Mouse (Mus musculus) ovary, postnatal 10 days (tissue): ENCODE results near the gene Cct2.

Experiments used
- DNase-seq: peaks from one replicate; pipeline ENCODE4 v3.0.0; 2022; ENCODE audit warnings: low spot score

The Cct2 gene

GRCm38 (mm10) chr10:117063254-117064021 lies at the start of gene Cct2:
Gene Cct2 (minus strand): TSS chr10:117063814.
- peak; percentile 66 for DNase-seq

GRCm38 (mm10) chr10:117112545-117112944 lies 48.9 kb upstream of the Cct2 start:
- DNase-seq, result no peak

DNA sequence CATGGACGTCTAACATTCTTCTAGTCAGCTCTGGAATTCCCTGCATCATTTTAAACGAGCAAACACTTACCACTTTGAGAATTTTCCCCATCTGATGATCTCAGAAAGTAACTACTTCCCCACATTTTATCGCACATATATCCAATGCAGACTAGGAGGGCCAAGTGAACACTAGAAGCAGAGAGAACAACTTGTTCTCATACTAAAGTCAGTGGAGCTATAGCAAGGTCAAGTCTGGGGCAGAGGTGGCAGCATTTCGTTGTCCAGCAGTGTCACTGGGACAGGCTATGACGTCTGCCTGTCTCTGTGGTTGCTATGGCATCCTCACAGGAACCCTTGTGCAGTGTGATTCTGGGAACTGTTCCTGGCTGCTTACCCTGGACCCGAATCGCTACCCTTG lies 47.8 kb upstream of the Cct2 start:
- DNase-seq, result no peak

DNA sequence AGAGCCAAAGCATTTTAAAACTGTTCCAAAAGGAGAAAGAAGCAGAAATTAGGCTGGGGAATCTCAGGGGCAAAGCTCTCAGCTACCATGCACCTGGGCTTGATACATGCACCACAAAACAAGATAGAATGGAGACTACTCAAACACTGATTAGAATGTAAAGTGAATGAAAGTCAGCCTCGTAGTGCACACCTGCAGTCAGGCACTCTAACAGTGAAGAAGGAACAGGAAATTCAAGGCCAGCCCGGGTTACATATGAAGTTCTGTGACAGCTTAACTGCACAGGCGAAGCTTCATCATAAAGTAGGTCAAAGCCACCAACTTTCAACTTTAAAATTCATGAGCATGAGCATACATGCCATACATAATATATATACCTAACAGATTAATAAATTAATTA lies 46.7 kb upstream of the Cct2 start:
- DNase-seq, result no peak

- DNase-seq, result no peak
These were observed 43.1 kb upstream of the Cct2 start for GRCm38 (mm10) chr10:117106686-117107085.

- no peak for DNase-seq
These were observed 42.6 kb upstream of the Cct2 start for GRCm38 (mm10) chr10:117106244-117106643.

GRCm38 (mm10) chr10:117105015-117105414 lies 41.4 kb upstream of the Cct2 start:
- no peak for DNase-seq

DNA sequence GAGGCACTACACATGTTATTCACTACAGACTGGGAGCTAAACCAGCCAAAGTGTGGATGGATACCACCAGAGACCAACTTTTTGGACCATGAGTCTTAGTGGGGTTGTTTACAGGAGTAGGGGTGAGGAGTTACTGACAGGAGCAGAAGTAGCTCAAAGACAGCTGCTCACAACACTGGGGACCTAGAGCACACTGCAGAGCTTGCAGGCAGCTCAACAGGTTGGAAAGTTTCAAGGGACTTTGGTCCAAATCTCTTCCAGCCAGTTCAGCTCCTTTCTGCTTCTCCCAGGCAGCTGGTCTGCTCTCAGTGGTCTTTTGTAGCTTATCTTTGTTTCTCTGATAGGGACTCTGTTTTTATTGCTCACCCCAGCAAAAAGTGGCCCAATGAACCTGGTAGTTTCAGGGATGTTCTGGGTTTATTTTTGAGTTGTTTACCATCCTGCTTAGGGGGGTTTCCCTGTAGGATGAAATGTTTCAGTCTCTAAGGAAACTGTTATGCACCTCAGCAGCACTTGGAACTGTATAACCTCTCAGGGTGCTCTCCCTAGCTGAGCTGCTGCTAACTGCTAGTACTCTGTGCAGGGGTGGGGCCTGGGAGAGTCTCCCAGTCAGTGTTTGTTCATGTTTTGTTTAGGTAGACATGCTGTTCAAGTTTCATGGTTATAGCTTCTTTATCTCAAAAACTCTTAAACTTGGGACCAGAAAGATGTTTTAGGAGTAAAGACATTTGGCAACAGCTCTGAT lies 40.4 kb upstream of the Cct2 start:
- DNase-seq, result no peak

- no peak for DNase-seq
These were observed 36.6 kb upstream of the Cct2 start for GRCm38 (mm10) chr10:117100175-117100574.

DNA sequence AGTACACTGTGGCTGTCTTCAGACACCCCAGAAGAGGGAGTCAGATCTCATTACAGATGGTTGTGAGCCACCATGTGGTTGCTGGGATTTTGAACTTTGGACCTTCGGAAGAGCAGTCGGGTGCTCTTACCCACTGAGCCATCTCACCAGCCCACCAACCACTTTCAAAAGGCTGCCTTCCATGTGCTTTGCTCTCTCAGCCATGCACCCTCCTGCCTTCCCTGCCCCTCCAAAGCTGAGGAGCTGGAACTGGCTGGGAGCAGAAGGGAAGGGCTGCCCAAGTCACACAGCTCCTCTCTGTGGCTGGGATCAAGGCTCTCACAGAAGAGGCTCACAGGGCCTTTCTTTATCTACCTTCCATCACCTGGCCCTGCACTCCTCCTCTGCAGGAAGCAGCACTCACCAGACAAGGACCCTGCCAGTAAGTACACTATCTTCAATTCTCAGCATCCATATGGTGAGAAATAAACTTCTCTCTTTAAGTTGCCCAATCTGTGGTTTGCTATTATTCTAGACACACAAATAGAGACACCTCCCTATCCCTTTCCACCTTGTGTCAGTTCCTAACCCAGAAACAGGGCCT lies 33.6 kb upstream of the Cct2 start:
- no peak for DNase-seq

- DNase-seq, result no peak
These were observed 32.5 kb upstream of the Cct2 start for GRCm38 (mm10) chr10:117096096-117096495.

GRCm38 (mm10) chr10:117094504-117095329 lies 31.1 kb upstream of the Cct2 start:
- DNase-seq, result no peak

DNA sequence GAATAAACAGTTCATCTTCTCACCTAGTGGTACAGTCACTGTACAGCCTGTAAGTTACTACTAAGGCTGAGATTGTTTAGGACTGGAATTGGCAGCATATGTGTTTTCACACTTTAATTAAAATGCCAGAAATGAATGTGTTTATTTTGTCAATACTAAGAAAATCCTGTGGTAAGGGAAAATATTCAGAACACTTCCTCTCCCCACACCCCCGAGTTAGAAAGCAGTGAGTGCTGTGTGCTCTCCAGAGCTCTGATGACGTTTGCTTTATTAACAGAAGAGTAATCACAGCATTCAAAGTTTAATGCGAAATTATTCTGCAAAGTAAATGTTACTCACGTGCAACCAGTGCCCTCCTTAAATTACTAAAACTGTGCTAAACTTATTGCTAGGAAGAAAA lies 26.0 kb upstream of the Cct2 start:
- no peak for DNase-seq

DNA sequence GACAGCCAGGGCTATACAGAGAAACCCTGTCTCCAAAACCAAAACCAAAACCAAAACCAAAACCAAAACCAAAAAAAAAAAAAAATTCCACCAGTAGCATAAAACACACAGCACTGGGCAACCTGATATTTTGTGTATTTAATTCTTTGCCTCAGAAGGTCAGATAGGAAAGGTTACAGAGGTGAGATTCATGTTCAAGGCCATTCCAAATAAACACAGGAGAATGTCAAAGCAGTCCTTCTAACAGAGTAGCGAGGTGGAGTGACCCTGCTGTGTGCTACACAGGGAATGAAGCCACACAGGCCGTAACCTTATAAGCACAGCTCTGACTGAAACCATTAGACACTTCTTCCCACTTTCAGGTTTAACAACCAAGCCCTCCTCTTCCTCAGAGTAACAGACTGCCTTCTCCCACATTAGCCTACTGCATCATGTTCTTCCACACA lies 18.3 kb upstream of the Cct2 start:
- no peak for DNase-seq

DNA sequence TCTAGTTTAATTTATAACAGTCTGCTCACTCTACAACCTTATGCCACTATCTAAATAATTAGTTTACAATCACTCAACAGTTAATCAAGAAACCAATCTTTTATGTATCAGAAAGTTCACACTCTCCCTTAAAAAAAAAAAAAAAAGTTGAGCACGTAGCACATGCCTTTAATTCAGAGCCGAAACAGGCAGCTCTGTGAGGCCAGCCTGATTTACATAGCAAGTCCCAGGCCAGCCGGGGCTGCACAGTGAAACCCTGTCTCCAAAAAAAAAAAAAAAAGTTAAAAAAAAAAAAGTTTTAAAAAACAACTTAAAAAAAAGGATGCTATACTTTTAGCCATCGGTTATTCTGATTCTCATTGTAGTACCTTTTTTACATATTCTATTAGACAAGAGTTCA lies 17.7 kb upstream of the Cct2 start:
- no peak for DNase-seq

GRCm38 (mm10) chr10:117078284-117078683 lies 14.7 kb upstream of the Cct2 start:
- DNase-seq, result no peak

GRCm38 (mm10) chr10:117073176-117073575 lies 9.6 kb upstream of the Cct2 start:
- DNase-seq, result no peak

GRCm38 (mm10) chr10:117072191-117072888 lies 8.7 kb upstream of the Cct2 start:
- DNase-seq, result no peak

DNA sequence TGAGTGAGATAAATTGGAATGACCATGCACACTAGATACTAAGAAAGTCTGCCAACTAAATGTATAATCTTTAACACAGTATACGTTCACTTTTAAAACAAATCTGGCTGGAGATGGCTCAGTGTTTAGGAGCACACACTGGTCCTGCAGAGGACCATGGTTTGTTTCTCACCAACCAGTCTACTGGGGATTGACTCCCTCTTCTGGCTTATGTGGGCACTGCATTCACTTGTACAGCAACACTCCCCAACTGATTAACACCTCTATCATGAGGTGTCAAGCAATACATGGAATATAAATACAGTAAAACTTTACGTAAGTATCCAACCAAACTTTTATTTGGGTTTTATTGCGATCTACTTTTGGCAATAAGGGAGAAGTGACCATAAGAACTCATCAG lies 5.5 kb upstream of the Cct2 start:
- no peak for DNase-seq

DNA sequence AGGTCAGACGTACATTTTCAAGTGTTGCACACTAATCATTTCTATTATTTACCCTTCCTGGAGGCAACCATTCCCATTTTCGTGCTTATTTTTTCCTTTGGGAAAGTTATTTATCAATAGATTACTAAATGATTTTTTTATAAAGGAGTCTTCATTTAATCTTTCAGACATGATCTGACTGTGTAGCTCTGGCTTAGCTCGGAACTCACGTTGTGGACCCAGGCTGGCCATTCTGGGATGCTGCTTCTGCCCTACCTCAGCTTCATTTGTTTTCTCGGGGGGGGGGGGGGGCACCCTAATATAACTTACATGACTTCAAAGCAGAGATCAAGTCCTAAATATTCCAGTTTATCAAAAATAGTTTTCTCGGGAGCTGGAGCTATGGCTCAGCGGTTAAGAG lies 462 bp upstream of the Cct2 start:
- DNase-seq, result no peak

- DNase-seq, result no peak
These were observed 740 bp downstream of the Cct2 start for GRCm38 (mm10) chr10:117062894-117063253.

DNA sequence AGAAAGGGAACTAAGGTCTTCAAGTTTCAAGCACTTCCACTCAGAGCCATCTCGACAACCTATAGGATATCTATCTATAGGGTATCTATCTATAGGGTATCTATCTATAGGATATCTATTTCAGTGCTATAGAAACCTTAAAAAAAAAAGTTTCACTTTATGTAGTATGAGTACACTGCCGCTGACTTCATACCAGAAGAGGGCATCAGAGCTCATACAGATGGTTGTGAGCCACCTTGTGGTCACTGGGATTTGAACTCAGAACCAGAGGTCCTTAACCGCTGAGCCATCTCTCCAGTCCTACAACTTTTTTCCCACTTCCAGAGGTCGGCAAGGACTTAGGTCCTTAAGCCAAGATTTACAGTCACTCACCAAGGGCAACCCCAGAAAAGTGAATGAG lies 7.9 kb downstream of the Cct2 start:
- DNase-seq, result no peak
